Mouse (Mus musculus) spleen, postnatal 10 days (tissue): ENCODE data around the gene Cenpn.

ENCODE experiments used
- DNase-seq, 2 experiments: peaks; one replicate each; pipeline ENCODE4 v3.0.0; 2021 to 2022; ENCODE audit warnings: low spot score in 2 of 2

Gene Cenpn

GRCm38 (mm10) chr8:116942284-116943058 lies 20.9 kb downstream of the Cenpn start:
- no peak for DNase-seq

GRCm38 (mm10) chr8:116943161-116943554 lies 21.6 kb downstream of the Cenpn start, which contains the start of gene Atmin:
Gene Atmin (plus strand): TSS chr8:116943393.
- DNase-seq = peak; percentile 79 to 93

GRCm38 (mm10) chr8:116943555-116944384 lies 22.2 kb downstream of the Cenpn start:
- peak; percentile 45 to 55 for DNase-seq

- no peak for DNase-seq
Observed at GRCm38 (mm10) chr8:116944385-116944696, 22.8 kb downstream of the Cenpn start.

- DNase-seq = no peak
Observed at GRCm38 (mm10) chr8:116945169-116945910, 23.8 kb downstream of the Cenpn start.

- peak in 1 of 2 experiments; percentile 22 for DNase-seq
Observed at GRCm38 (mm10) chr8:116946268-116946838, 24.8 kb downstream of the Cenpn start.

- DNase-seq = no peak
Observed at GRCm38 (mm10) chr8:116946851-116947250, 25.3 kb downstream of the Cenpn start.

GRCm38 (mm10) chr8:116947589-116947988 lies 26.1 kb downstream of the Cenpn start:
- no peak for DNase-seq

GRCm38 (mm10) chr8:116951369-116951768 lies 29.8 kb downstream of the Cenpn start:
- DNase-seq = no peak

- DNase-seq = no peak
Observed at GRCm38 (mm10) chr8:116951778-116952177, 30.2 kb downstream of the Cenpn start.

- DNase-seq = no peak
Observed at GRCm38 (mm10) chr8:116952428-116952827, 30.9 kb downstream of the Cenpn start.

- DNase-seq = no peak
Observed at GRCm38 (mm10) chr8:116954415-116954814, 32.9 kb downstream of the Cenpn start.

- DNase-seq = no peak
Observed at GRCm38 (mm10) chr8:116969531-116969930, 48.0 kb downstream of the Cenpn start.

GRCm38 (mm10) chr8:116975066-116975465 lies 53.5 kb downstream of the Cenpn start:
- DNase-seq = no peak

- no peak for DNase-seq
Observed at GRCm38 (mm10) chr8:116975606-116976005, 54.1 kb downstream of the Cenpn start.

- DNase-seq = no peak
Observed at GRCm38 (mm10) chr8:116978052-116978451, 56.5 kb downstream of the Cenpn start.

- peak; percentile 95 to 99 for DNase-seq
Observed at GRCm38 (mm10) chr8:116978631-116979256, 57.2 kb downstream of the Cenpn start, which contains the start of gene 1700030J22Rik. Gene 1700030J22Rik (minus strand): TSS chr8:116978959.

GRCm38 (mm10) chr8:116980117-116980516 lies 58.6 kb downstream of the Cenpn start:
- DNase-seq = peak; percentile 33 to 79

GRCm38 (mm10) chr8:116989842-116990241 lies 68.3 kb downstream of the Cenpn start:
- no peak for DNase-seq
